Mouse (Mus musculus): ENCODE data around the gene Fnip1.

Fnip1 gene

GRCm38 (mm10) chr11:54554970-54555369 is 117.0 kb downstream of the Fnip1 start:
- DNase-seq (ENCODE audit: low spot score) = no peak

DNA sequence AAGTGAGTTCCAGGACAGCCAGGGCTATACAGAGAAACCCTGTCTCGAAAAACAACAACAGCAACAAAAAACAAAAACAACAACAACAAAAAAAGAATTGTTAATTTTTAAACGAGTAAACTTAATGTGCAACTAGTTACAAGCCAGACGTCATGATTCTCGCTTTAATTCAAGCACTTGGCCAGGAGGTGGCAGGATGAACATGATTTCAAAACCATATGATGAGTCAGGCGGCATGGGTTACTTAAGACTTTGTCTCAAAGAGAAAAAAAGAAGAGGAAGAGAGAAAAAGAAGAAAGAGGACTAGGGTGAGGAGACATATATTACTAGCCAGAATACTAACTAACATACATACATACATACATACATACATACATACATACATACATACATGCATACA is 124.8 kb downstream of the Fnip1 start:
- no peak for DNase-seq (ENCODE audit: low spot score)

Data from ovary, adult 18-20 months (tissue).